Mouse (Mus musculus) gastrocnemius, postnatal 25 days (tissue): ENCODE measurements at regions not wholly inside any gene's neighbourhood (a gene's known extent, or its start where the extent isn't known, plus 50 kb on each side); places are given as distances from the start of the nearest gene placed in this dataset.

Source experiments
- DNase-seq: peaks from one replicate; pipeline ENCODE4 v3.0.0; 2022

- DNase-seq: no peak
Observed at GRCm38 (mm10) chr13:30085446-30085845, 50.8 kb upstream of the Mboat1 start.

GRCm38 (mm10) chr13:30085005-30085404 is 51.3 kb upstream of the Mboat1 start:
- peak; percentile 63 for DNase-seq

- no peak for DNase-seq
Observed at GRCm38 (mm10) chr13:30084386-30084785, 51.9 kb upstream of the Mboat1 start.

DNA sequence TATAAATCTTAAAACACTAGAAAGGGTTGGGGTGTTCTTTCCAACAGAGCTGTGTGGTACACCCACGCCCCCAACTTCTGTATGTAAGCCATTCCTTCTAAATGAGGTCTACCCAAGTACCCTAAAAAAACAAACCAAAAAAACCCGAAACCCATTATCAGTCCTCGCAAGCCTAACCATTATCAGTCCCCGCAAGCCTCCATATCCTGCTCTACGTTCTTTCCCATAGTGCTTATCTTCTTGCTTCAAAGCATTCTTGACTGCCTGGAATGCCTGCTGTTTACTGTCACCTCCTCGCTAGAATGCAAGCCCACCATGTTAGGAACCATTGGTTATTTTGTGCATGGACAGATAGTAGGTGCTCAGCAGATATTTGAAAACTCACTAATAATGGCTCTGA is 52.3 kb upstream of the Mboat1 start:
- no peak for DNase-seq

- DNase-seq: no peak
Observed at GRCm38 (mm10) chr13:30082761-30083160, 53.5 kb upstream of the Mboat1 start.

DNA sequence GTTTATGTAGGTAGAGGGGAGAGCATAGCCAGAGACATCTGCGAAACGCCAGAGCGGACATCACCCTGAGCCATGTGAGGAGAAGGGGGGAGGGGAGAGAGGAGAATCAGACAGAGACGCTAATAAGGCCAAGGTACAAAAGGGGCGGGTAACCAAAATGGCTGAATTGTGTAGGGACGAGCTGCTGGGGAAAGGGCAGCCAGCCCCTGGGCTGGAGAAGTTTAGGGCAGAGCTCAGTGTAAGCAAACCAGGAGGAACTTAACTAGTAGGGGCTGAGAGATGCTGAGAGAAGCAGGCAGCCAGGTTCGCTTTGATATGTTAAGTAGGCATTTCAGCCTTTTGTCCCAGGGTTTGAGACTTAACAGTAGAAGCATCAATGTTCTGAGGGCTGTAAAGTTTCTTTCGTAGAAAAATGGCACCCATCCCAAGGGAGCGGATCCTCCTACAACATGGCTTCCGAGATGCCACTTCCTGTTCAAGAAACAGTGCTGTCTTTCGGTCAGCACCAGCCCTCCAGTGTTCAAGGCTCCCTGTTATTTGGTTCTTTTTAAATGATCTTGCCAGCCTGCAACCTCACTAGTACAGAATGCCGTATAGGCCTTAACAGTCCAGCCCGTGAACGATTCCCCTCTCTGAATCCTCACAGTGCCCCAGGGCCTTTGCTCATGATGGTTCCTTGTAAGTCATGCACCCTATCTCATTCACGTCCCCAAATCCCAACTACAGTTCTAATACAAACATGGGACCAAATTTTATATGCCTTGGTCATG is 55.4 kb upstream of the Mboat1 start:
- no peak for DNase-seq

- no peak for DNase-seq
Observed at GRCm38 (mm10) chr13:30074517-30075064, 61.7 kb upstream of the Mboat1 start.

DNA sequence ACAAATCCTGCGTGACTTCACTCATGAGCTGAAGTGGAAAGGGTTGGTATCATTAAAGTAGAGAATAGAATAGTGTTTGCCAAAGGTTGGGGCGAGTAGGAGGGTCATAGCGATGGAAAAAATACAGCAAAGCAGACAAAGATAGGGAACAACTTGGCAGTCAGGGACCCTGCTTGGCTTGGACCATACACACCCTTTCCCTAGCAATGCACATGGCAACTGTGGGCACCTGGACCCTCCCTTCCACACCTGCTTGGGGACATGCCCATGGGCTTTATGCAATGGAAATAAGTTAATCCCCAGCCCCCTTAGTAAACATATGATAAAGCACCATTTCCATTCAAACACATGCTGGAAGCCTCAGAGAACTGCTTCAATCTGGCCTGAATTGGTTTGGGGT is 62.2 kb upstream of the Mboat1 start:
- no peak for DNase-seq

DNA sequence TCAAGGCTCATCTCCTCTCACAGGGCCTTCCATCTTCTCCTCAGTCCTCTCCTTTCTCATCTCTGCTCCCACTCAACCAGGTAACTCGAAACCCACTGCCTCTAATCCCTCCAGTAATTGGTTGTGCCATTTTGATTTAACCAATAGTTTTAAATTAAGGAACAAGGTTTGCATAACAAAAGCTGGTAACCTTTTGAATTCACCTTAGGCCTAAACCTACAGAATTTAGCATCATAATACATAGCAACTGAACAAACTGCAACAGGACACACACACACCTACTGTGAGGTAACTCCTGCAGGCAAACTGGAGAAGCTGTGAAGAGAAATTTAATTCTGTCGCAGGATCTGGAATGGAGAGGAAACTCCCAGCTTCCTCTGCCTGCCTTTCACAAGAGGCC is 66.9 kb upstream of the Mboat1 start:
- DNase-seq: no peak

- DNase-seq: no peak
Observed at GRCm38 (mm10) chr13:30067581-30068375, 68.5 kb upstream of the Mboat1 start.

- DNase-seq: no peak
Observed at GRCm38 (mm10) chr13:30065520-30065919, 70.8 kb upstream of the Mboat1 start.

GRCm38 (mm10) chr13:30063741-30064140 is 72.5 kb upstream of the Mboat1 start:
- DNase-seq: no peak

DNA sequence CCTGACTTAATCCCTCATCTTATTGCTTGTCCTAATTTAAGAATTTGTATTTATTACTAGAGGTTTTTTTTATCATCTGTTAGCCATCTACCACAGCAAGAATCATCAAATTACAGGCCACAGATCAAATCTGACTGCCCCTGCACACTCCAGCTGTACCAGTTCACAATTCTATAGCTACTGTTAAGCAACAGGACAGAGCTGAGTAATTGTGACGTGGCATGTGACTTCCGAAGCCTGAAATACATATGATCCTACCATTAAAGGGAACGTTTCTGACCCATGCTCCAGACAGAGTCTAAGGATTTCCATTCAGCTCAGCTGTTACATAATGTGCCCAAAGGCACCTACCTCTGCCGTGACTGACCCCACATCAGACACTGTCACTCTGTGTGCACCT is 74.0 kb upstream of the Mboat1 start:
- no peak for DNase-seq

GRCm38 (mm10) chr13:30055141-30055645 is 69.3 kb upstream of the E2f3 start:
- DNase-seq: no peak

GRCm38 (mm10) chr13:30051891-30052550 is 66.2 kb upstream of the E2f3 start:
- no peak for DNase-seq

- no peak for DNase-seq
Observed at GRCm38 (mm10) chr13:30050745-30051508, 65.1 kb upstream of the E2f3 start.

DNA sequence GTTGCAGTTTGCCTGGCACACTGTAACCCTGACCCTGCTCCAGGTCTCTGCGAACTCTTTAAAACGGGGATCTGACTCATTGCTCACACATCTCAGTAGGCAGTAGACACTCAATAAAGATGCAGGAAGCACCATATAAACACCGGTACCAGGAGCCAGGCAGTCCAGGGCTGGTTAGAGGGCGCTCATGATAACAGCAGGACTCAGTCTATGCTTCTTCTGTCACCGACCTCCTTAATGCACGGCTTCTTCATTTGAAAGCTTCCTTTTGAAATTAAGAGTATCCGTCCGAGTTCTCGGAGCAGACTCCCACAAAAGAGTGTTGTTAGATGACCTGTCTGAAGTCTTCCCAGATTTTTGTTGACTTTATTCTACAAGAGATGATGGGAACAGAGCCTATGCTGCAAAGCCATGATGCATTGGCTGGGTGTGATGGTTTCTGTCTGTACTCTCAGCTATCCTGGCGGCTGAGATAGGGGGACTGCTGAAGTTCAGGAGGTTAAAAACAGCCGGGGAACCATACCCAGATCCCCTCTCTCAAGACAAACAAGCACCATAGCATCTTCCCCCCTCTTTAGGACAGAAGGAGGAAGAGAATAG is 62.5 kb upstream of the E2f3 start:
- DNase-seq: peak; percentile 8

GRCm38 (mm10) chr13:30046504-30047169 is 60.8 kb upstream of the E2f3 start:
- no peak for DNase-seq

- DNase-seq: no peak
Observed at GRCm38 (mm10) chr13:30046061-30046460, 60.2 kb upstream of the E2f3 start.

DNA sequence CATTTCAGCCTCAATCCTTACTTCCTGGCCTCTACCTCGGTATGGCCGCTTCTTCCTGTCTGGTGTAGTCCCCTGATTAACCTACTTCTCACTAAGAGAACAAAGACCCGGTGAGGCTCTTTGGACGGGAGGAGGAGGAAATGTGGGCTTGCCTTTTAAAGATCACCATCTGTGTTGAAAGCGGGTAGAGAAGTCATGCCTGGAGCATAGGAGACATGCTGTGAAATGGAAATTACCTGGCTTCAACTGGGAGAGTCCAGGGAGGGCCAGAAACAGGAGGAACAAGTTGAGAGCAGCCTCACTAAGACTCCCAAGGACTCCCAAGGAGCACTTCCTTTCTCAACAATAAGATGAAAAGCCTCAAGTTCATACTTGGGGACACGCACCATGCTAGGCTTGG is 59.4 kb upstream of the E2f3 start:
- no peak for DNase-seq

DNA sequence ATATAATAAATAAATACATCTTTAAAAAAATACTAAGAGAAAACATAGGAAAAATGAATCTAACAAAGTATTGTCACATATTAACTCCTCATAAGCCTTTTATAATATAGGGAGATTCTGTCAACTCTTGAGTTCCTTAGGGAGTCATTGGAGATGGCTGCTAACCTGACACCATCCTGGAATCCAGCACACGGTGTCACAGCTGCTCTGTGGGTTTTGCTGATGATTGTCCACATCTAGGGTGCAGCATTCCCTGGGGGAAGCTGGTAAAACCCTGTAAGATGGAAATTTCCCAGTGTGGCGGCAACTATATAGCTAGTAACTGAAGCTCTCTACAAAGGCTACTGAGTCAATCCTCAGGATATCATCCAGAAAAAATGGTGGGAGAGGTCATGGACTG is 58.9 kb upstream of the E2f3 start:
- no peak for DNase-seq
